Mouse (Mus musculus) urinary bladder, postnatal 4 days (tissue): ENCODE results near the gene Sox5.

Experiments
- DNase-seq, 2 experiments: peaks; one replicate each; pipeline ENCODE4 v3.0.0; 2021 to 2022; ENCODE audit warnings: low spot score in 2 of 2

The Sox5 gene

GRCm38 (mm10) chr6:144491761-144492415 is 289.9 kb downstream of the Sox5 start:
- DNase-seq: no peak

- no peak for DNase-seq
These were observed 290.9 kb downstream of the Sox5 start for GRCm38 (mm10) chr6:144490896-144491295.

GRCm38 (mm10) chr6:144485578-144485977 is 296.2 kb downstream of the Sox5 start:
- no peak for DNase-seq

- no peak for DNase-seq
These were observed 298.6 kb downstream of the Sox5 start for GRCm38 (mm10) chr6:144483166-144483565.

GRCm38 (mm10) chr6:144480648-144481528 is 300.9 kb downstream of the Sox5 start:
- DNase-seq: no peak

GRCm38 (mm10) chr6:144479861-144480260 is 301.9 kb downstream of the Sox5 start:
- no peak for DNase-seq

GRCm38 (mm10) chr6:144477287-144478064 is 304.3 kb downstream of the Sox5 start:
- DNase-seq: no peak

- no peak for DNase-seq
These were observed 308.3 kb downstream of the Sox5 start for GRCm38 (mm10) chr6:144473437-144473836.

GRCm38 (mm10) chr6:144472089-144472900 is 309.5 kb downstream of the Sox5 start:
- no peak for DNase-seq

- no peak for DNase-seq
These were observed 315.1 kb downstream of the Sox5 start for GRCm38 (mm10) chr6:144466711-144467110.

GRCm38 (mm10) chr6:144463691-144464090 is 318.1 kb downstream of the Sox5 start:
- no peak for DNase-seq

- no peak for DNase-seq
These were observed 318.5 kb downstream of the Sox5 start for GRCm38 (mm10) chr6:144463274-144463673.

GRCm38 (mm10) chr6:144459486-144459885 is 322.3 kb downstream of the Sox5 start:
- DNase-seq: no peak

- DNase-seq: no peak
These were observed 324.3 kb downstream of the Sox5 start for GRCm38 (mm10) chr6:144457500-144457899.

- DNase-seq: no peak
These were observed 327.2 kb downstream of the Sox5 start for GRCm38 (mm10) chr6:144454291-144455276.

GRCm38 (mm10) chr6:144453605-144454004 is 328.2 kb downstream of the Sox5 start:
- DNase-seq: no peak

- DNase-seq: no peak
These were observed 328.6 kb downstream of the Sox5 start for GRCm38 (mm10) chr6:144453147-144453546.

- no peak for DNase-seq
These were observed 329.4 kb downstream of the Sox5 start for GRCm38 (mm10) chr6:144452200-144452977.

GRCm38 (mm10) chr6:144451631-144452030 is 330.1 kb downstream of the Sox5 start:
- DNase-seq: no peak
